Mouse (Mus musculus) heart, postnatal 0 days (tissue): Measurements from ENCODE around the gene Lpin1. TPM values are rescaled to one million over a fixed set of nuclear protein-coding genes. Genes with fewer than 3 reads are reported as not detected.

Experiments used
- ATAC-seq: fragments of 200-750 bp; cut with Nextera tagmentation; 2 replicates; pipeline ENCODE4 v1.8.0; 2017; ENCODE audit warnings: low read depth, moderate number of reproducible peaks, moderate library complexity; ENCODE audit not compliant: insufficient read depth
- DNase-seq: peaks from one replicate; pipeline ENCODE4 v3.0.0-alpha.2; 2016; ENCODE audit warnings: low spot score
- H3K27ac ChIP-seq: fragments of 300-500 bp; sonication (generic); 2 replicates; pipeline ENCODE4 v1.5.1; 2014; ENCODE audit warnings: low read depth, mild to moderate bottlenecking
- H3K27me3 ChIP-seq: fragments of 300-500 bp; sonication (generic); 2 replicates; pipeline ENCODE4 v1.6.1; 2014; ENCODE audit warnings: low read length, mixed read lengths; ENCODE audit not compliant: control insufficient read depth, insufficient read depth
- H3K36me3 ChIP-seq: fragments of 300-500 bp; sonication (generic); replicated peaks from 2 replicates; pipeline ENCODE4 v1.6.1; 2014; ENCODE audit warnings: low read length, mixed read lengths; ENCODE audit not compliant: control insufficient read depth, insufficient read depth
- H3K4me1 ChIP-seq: fragments of 300-500 bp; sonication (generic); 2 replicates; pipeline ENCODE4 v1.6.1; 2014; ENCODE audit warnings: antibody characterized with exemption; ENCODE audit not compliant: control insufficient read depth, insufficient read depth
- H3K4me2 ChIP-seq: fragments of 300-500 bp; sonication (generic); 2 replicates; pipeline ENCODE4 v1.6.1; 2014; ENCODE audit warnings: low read depth, mild to moderate bottlenecking, low read length, moderate library complexity
- H3K4me3 ChIP-seq: fragments of 300-500 bp; sonication (generic); 2 replicates; pipeline ENCODE4 v1.5.1; 2014; ENCODE audit warnings: low read depth, low read length
- H3K9ac ChIP-seq: fragments of 300-500 bp; sonication (generic); replicated peaks from 2 replicates; pipeline ENCODE4 v1.6.1; 2014; ENCODE audit warnings: low read depth, low read length, mixed read lengths
- H3K9me3 ChIP-seq: fragments of 300-500 bp; sonication (generic); replicated peaks from 2 replicates; pipeline ENCODE4 v1.6.1; 2016; ENCODE audit warnings: low read length; ENCODE audit not compliant: control insufficient read depth
- CTCF ChIP-seq: IDR thresholded peaks from 2 replicates; pipeline ENCODE4 v1.5.1; 2016; ENCODE audit warnings: antibody characterized with exemption, control low read depth, low read depth
- EP300 ChIP-seq: IDR thresholded peaks from 2 replicates; pipeline ENCODE4 v1.6.1; 2016; ENCODE audit warnings: antibody characterized with exemption, low read depth
- WGBS: fragments of 180-500 bp; shearing (Covaris S2); extraction: QIAGEN DNeasy Blood & Tissue Kit; methylation state at CpG from one replicate; pipeline ENCODE4 v1.1.7; 2014; 5-methylcytosine and 5-hydroxymethylcytosine counted together
- polyA plus RNA-seq: library from polyadenylated mRNA; unstranded; fragments of >200 nt; fragmentation: Nextera tagmentation; extraction: Ambion mirVana; gene quantifications from 2 replicates; pipeline ENCODE4 v1.2.1, GENCODE M21; 2015
- total RNA-seq: library from RNA; depleted of rRNA; stranded (reverse); fragments of >200 nt; gene quantifications from 2 replicates; pipeline ENCODE4 v1.2.3, GENCODE M21; 2014; ENCODE audit warnings: low replicate concordance; rRNA removed

Gene Lpin1
- total and polyA plus RNA-seq, 2 experiments from 2014 or later = 11.1 to 24.8 TPM

DNA sequence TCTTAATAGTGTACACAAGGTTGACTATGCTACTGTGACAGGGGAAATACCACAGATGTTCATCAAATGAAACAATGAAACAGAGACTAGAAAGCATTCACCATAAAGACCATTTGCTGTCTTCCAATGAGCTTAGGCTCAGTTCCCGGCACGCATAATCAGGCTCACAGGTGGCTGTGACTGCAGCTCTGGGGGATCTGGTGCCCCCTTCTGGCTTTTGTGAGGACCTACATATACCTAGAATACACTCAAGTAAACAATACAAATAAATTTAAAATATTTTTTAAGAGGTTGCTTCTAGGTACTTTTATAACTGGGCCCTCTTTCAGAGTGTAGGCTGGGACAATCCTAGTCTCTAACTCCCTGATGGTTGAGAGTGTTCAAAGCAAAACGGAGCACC is 106.5 kb downstream of the Lpin1 start:
- DNase-seq (no peak), ATAC-seq (no peak; the same call in 1 of the 2 replicates)
- no peaks in the 10 kb centered on the region for H3K9me3 ChIP-seq
- H3K36me3 ChIP-seq = no peaks in the 10 kb centered on the region
- WGBS = 90% methylated on average over 3 of the region's 3 CpGs
- no peak overlapping the region for H3K9ac ChIP-seq
- H3K4me2 ChIP-seq = no peak overlapping the region
- no peak overlapping the region for H3K27ac ChIP-seq
- H3K4me1 ChIP-seq = 0 out of 2 replicates have a peak, but pooled peaks cover 7% of the 10 kb centered on the region
- TF ChIP-seq CTCF = no peak
- no peak for TF ChIP-seq EP300
- H3K27me3 ChIP-seq = no peaks in the 10 kb centered on the region
- no peak overlapping the region for H3K4me3 ChIP-seq

DNA sequence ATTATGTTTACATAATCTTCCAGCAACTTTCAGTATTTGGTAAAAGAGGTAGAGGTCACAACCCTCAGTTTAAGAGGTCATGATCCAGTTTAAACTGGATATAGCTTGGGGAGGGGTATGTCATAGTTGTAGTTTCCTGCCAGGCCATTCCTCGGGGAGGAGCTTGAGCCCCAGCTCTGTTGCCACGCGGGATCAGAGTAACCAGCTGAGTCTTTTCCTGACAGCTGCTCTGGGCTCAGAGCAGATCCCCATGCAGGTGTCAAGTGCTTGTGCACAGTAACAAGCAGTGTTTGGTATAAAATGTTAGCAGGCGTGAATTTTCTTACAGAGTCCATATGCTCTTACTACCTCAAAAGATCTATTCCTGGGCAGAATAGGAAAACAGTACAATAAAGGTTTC is 112.8 kb downstream of the Lpin1 start:
- no peak overlapping the region for H3K4me3 ChIP-seq
- ATAC-seq = peak; percentile 63; the same call in 1 of the 2 replicates
- H3K4me1 ChIP-seq = no peaks in the 10 kb centered on the region
- TF ChIP-seq EP300 = no peak
- no peak for TF ChIP-seq CTCF
- H3K27me3 ChIP-seq = no peaks in the 10 kb centered on the region
- H3K9me3 ChIP-seq = no peaks in the 10 kb centered on the region
- 36% methylated on average over 4 of the region's 4 CpGs for WGBS
- no peak overlapping the region for H3K9ac ChIP-seq
- no peaks in the 10 kb centered on the region for H3K36me3 ChIP-seq
- DNase-seq = no peak
- H3K27ac ChIP-seq = no peak overlapping the region
- no peak overlapping the region for H3K4me2 ChIP-seq

DNA sequence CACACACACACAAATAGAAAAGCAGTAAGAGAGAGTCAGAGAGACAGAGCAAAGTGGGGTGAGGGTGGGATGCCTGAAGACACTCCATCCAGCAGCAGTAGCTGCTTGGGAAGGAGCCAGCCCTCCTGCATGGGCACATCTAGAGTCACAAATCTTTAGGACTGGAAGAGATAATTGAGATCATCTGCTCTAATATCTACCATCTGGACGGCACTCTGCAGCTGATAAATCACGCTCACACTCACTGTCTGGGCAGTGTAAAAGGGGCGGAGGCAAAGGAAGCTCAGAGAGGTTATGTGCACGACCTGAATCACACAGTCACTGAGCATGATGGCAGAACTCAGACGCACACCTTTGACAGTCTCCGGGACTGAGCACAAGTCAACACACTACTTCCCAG is 118.1 kb downstream of the Lpin1 start:
- 74% methylated on average over 6 of the region's 6 CpGs for WGBS
- Histone ChIP-seq H3K27me3 (no peaks in the 10 kb centered on the region), H3K4me1 (no peaks in the 10 kb centered on the region), H3K27ac (no peak overlapping the region), H3K9me3 (no peaks in the 10 kb centered on the region), H3K36me3 (no peaks in the 10 kb centered on the region), H3K9ac (no peak overlapping the region), H3K4me2 (no peak overlapping the region), H3K4me3 (no peak overlapping the region)
- no peak for ATAC-seq
- no peak for TF ChIP-seq EP300
- TF ChIP-seq CTCF = no peak
- DNase-seq = no peak

DNA sequence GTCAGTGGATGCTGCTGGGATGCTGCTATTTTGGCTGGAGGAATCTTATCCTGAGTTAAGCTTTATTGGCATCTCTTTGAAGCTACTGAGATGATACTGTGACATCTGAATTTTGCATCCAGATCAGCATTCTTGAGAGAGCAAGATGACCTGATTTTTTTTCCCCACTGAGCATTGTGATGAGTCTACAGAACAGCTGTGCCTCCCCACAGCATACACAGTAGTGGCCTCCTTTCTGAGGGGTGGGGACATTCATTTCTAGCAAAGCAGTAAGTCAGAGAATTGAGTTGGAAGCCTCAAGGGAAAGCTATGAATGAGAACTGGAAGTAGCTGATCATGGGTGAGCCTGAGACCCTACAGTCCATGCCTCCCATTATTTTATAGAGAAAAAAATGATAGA is 121.9 kb downstream of the Lpin1 start:
- H3K27ac ChIP-seq = no peak overlapping the region
- no peaks in the 10 kb centered on the region for H3K4me1 ChIP-seq
- no peak overlapping the region for H3K4me3 ChIP-seq
- H3K36me3 ChIP-seq = no peaks in the 10 kb centered on the region
- ATAC-seq (no peak), DNase-seq (no peak)
- no peaks in the 10 kb centered on the region for H3K9me3 ChIP-seq
- no peak overlapping the region for H3K4me2 ChIP-seq
- no peak overlapping the region for H3K9ac ChIP-seq
- no peak for TF ChIP-seq EP300
- no peak for TF ChIP-seq CTCF
- no peaks in the 10 kb centered on the region for H3K27me3 ChIP-seq

DNA sequence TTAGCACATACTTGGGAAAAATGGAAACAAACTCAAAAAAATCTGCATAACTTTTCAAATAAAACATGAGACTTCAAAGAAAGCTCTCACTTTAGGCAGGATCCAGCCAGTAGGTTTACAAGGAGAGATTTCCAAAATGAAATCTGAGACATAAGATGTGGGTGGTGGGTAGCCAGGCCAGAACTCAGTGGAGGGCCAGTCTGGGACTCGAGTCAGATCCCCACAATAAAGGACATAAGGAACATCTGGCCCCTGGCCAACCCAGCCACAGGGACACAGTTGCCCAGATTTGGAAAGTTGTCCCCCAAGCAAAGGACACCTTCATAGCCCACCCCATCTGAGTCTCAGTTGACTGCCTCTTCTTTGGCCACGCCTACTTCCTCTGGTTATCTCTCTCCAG is 123.3 kb downstream of the Lpin1 start:
- no peak for ATAC-seq

More for the DNA sequence above, 123.3 kb downstream of the Lpin1 start:
- Histone ChIP-seq H3K9ac (no peak overlapping the region), H3K27ac (no peak overlapping the region), H3K27me3 (no peaks in the 10 kb centered on the region), H3K9me3 (no peaks in the 10 kb centered on the region), H3K4me1 (no peaks in the 10 kb centered on the region), H3K36me3 (no peaks in the 10 kb centered on the region), H3K4me2 (no peak overlapping the region), H3K4me3 (no peak overlapping the region)
- no peak for DNase-seq
- TF ChIP-seq EP300 = no peak
- no peak for TF ChIP-seq CTCF
- 58% methylated on average over 2 of the region's 2 CpGs for WGBS

Other genes with a start within 250 kb of the Lpin1 start
- 0.38 TPM in 1 of 2 replicates, not detected in the other for gene Ntsr2, start 42.4 kb upstream of the Lpin1 start, total RNA-seq
- gene Ntsr2, start 42.4 kb upstream of the Lpin1 start, polyA plus RNA-seq = 0.79 and 0.82 TPM in 2 replicates
- 0.08 and 0.15 TPM in 2 replicates for gene Greb1, start 189.9 kb upstream of the Lpin1 start, total RNA-seq
- 0.11 and 0.12 TPM in 2 replicates for gene Greb1, start 189.9 kb upstream of the Lpin1 start, polyA plus RNA-seq
- 32.2 and 50.4 TPM in 2 replicates for gene E2f6, start 200.0 kb upstream of the Lpin1 start, total RNA-seq
- 34.1 and 35.4 TPM in 2 replicates for gene E2f6, start 200.0 kb upstream of the Lpin1 start, polyA plus RNA-seq